Mouse (Mus musculus): ENCODE data around the gene Atp12a. TPM values are rescaled to one million over a fixed set of nuclear protein-coding genes. Genes with fewer than 3 reads are reported as not detected.

Gene Atp12a
- polyA plus RNA-seq (2017; shearing (Covaris generic)), result under 1 TPM; 0.24 to 0.33 TPM

DNA sequence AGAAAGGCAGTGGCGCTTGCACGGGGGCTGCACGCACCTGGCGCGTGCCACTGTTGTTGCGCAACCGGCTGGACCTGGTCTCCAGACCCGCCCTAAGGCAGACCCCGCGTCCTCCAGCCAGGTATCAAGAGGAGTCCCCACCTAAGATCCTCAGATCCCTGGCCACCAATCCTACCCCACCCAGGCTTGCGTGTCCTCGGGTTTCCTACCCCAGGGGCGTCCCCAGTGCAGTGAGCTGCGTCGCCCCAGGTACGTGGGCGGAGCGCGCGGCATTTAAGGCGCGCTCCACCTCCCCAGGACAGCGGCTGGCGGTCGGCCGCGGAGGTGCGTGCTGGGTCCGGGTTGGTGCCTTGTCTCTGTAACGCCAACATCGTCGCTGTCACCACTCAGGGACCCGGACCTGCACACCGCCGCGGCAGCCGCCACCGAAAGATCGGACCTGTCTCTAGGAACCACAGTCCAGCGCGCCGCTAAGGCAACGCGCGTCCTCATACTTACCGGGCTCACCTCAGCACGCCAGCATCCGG, at the start of gene Atp12a:
Gene Atp12a, plus strand, starts transcription at position 358 of the 527 bp plus-strand sequence.

DNA sequence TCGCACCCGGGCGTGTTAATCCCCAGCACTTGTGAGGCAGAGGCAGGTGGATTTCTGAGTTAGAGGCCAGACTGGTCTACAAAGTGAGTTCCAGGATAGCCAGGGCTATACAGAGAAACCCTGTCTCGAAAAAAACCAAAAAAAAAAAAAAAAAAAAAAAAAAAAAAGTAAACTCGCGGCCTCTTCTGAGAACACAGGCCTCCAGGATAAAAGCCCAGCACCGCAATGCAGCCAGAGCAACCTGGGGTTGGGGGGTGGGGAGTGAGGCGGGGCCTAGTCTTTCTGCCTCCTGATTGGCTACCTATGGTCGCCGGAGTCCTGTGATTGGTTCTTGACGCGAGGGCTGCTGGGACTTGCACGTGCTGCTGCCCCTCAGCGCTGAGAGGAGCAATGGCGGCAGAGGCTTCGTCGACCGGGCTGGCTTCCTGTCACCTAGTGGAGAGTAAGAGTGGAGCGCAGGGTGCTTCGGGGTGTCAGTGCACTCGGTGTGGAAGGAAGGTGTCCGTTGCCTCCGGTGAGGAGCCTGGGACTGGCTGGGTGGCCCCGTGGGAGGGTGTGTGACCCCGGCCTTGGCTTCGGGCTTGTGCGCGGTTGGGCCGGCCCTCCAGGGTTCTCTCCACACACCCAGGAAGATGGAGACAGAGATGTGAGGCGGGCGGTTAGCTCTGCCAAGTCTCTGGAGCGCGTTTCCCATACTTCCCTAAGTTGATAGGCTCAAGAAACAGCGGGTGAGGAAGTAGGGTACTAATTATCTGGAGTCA, 37.6 kb downstream of the Atp12a start, which contains the start of gene Rnf17:
Gene Rnf17, plus strand, starts transcription at position 271 of the 761 bp plus-strand sequence.

Other genes with a start within 250 kb of the Atp12a start
- under 1 TPM in 1 of 2 experiments, not detected in 1; 0.18 TPM for gene Gzme, start 244.4 kb upstream of the Atp12a start, polyA plus RNA-seq (2017; shearing (Covaris generic))
- gene Gzmd, start 232.5 kb upstream of the Atp12a start, polyA plus RNA-seq (2017; shearing (Covaris generic)), result under 1 TPM in 1 of 2 experiments, not detected in 1; 0.29 TPM
- gene Gzmg, start 205.5 kb upstream of the Atp12a start, polyA plus RNA-seq (2017; shearing (Covaris generic)), result not detected
- gene Gzmn, start 190.5 kb upstream of the Atp12a start, polyA plus RNA-seq (2017; shearing (Covaris generic)), result not detected
- not detected for gene Gzmf, start 153.7 kb upstream of the Atp12a start, polyA plus RNA-seq (2017; shearing (Covaris generic))
- gene Gzmc, start 130.4 kb upstream of the Atp12a start, polyA plus RNA-seq (2017; shearing (Covaris generic)), result 1 to 10 TPM; 4.9 to 7.4 TPM
- gene Gzmb, start 102.8 kb upstream of the Atp12a start, polyA plus RNA-seq (2017; shearing (Covaris generic)), result 10 to 100 TPM in 1 of 2 experiments, 1 to 10 TPM in 1; 4.9 to 17.7 TPM
- under 1 TPM; 0.35 to 0.54 TPM for gene Rnf17, start 37.5 kb downstream of the Atp12a start, polyA plus RNA-seq (2017; shearing (Covaris generic))
- gene Cenpj, start 210.4 kb downstream of the Atp12a start, polyA plus RNA-seq (2017; shearing (Covaris generic)), result 1 to 10 TPM; 5.5 to 8.0 TPM
- gene Parp4, start 210.6 kb downstream of the Atp12a start, polyA plus RNA-seq (2017; shearing (Covaris generic)), result 10 to 100 TPM; 16.6 to 21.0 TPM